Mouse (Mus musculus) kidney, postnatal 25 days (tissue): ENCODE measurements around the gene Rab6b.

Experiments used
- DNase-seq, 2 experiments: peaks; one replicate each; pipeline ENCODE4 v3.0.0; 2021; ENCODE audit warnings: mixed read lengths in 2 of 2

The Rab6b gene

GRCm38 (mm10) chr9:103111621-103112470 lies at the start of gene Rab6b:
Rab6b (plus strand) TSS chr9:103111787.
- DNase-seq = peak; percentile 22 to 59

GRCm38 (mm10) chr9:103063591-103063990 lies 48.0 kb upstream of the Rab6b start:
- DNase-seq = no peak

- DNase-seq = no peak
Observed at GRCm38 (mm10) chr9:103066845-103067244, 44.7 kb upstream of the Rab6b start.

- DNase-seq = no peak
Observed at GRCm38 (mm10) chr9:103067651-103068050, 43.9 kb upstream of the Rab6b start.

- no peak for DNase-seq
Observed at GRCm38 (mm10) chr9:103068769-103069168, 42.8 kb upstream of the Rab6b start.

- DNase-seq = peak in 1 of 2 experiments; percentile 21
Observed at GRCm38 (mm10) chr9:103071541-103072203, 39.9 kb upstream of the Rab6b start.

GRCm38 (mm10) chr9:103072204-103072599 lies 39.4 kb upstream of the Rab6b start:
- no peak for DNase-seq

GRCm38 (mm10) chr9:103072926-103073515 lies 38.6 kb upstream of the Rab6b start:
- no peak for DNase-seq

GRCm38 (mm10) chr9:103076836-103077531 lies 34.6 kb upstream of the Rab6b start:
- peak; percentile 64 to 86 for DNase-seq

- peak; percentile 31 to 72 for DNase-seq
Observed at GRCm38 (mm10) chr9:103078194-103078691, 33.3 kb upstream of the Rab6b start.

GRCm38 (mm10) chr9:103080211-103080610 lies 31.4 kb upstream of the Rab6b start:
- DNase-seq = peak in 1 of 2 experiments; percentile 6

- peak in 1 of 2 experiments; percentile 40 for DNase-seq
Observed at GRCm38 (mm10) chr9:103082246-103082975, 29.2 kb upstream of the Rab6b start.

GRCm38 (mm10) chr9:103083405-103083804 lies 28.2 kb upstream of the Rab6b start:
- peak in 1 of 2 experiments; percentile 14 for DNase-seq

GRCm38 (mm10) chr9:103086736-103087135 lies 24.9 kb upstream of the Rab6b start:
- DNase-seq = no peak

GRCm38 (mm10) chr9:103087301-103087700 lies 24.3 kb upstream of the Rab6b start:
- peak in 1 of 2 experiments; percentile 71 for DNase-seq

- no peak for DNase-seq
Observed at GRCm38 (mm10) chr9:103088661-103089060, 22.9 kb upstream of the Rab6b start.

GRCm38 (mm10) chr9:103090116-103090875 lies 21.3 kb upstream of the Rab6b start:
- DNase-seq = peak; percentile 75 to 82

GRCm38 (mm10) chr9:103091039-103091883 lies 20.3 kb upstream of the Rab6b start:
- DNase-seq = no peak

GRCm38 (mm10) chr9:103092248-103092647 lies 19.3 kb upstream of the Rab6b start:
- peak; percentile 82 to 86 for DNase-seq

GRCm38 (mm10) chr9:103093681-103094080 lies 17.9 kb upstream of the Rab6b start:
- DNase-seq = no peak
